Mouse (Mus musculus) adrenal gland, postnatal 25 days (tissue): ENCODE measurements around the gene Fgfr2. TPM values are rescaled to one million over a fixed set of nuclear protein-coding genes. Genes with fewer than 3 reads are reported as not detected.

Experiments used
- DNase-seq: peaks from one replicate; pipeline ENCODE4 v3.0.0; 2021; ENCODE audit warnings: mixed read lengths
- total RNA-seq: library from RNA; stranded (reverse); gene quantifications from 2 replicates; pipeline ENCODE4 v1.2.3, GENCODE M21; 2021

The Fgfr2 gene
- total RNA-seq, 1 experiment from 2014 or later: 186 TPM

GRCm38 (mm10) chr7:130823992-130824391 is 2299.2 kb downstream of the Fgfr2 start:
- no peak for DNase-seq

DNA sequence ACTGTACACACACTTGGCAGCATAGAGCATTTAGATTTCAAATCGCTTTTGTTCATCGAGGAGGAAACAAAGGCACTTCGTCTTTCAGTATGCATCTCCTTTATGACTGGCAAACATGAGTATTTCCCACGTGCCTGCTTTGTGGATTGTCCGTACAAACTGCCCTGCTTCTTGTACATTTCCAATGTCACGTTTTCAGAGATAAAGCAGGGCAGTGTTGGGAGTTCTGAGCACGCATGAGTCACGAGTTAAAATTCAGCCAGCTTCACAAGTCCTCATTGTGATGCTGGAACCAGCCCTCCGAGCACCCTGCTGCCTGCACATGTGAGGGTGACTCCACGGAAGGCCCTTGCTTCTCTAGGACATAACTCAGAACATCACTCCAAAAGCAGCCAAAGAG is 2303.5 kb downstream of the Fgfr2 start:
- DNase-seq: no peak

GRCm38 (mm10) chr7:130818813-130819212 is 2304.3 kb downstream of the Fgfr2 start:
- no peak for DNase-seq

- DNase-seq: no peak
These were observed 2306.9 kb downstream of the Fgfr2 start for GRCm38 (mm10) chr7:130816243-130816642.

GRCm38 (mm10) chr7:130815601-130816000 is 2307.5 kb downstream of the Fgfr2 start:
- no peak for DNase-seq

DNA sequence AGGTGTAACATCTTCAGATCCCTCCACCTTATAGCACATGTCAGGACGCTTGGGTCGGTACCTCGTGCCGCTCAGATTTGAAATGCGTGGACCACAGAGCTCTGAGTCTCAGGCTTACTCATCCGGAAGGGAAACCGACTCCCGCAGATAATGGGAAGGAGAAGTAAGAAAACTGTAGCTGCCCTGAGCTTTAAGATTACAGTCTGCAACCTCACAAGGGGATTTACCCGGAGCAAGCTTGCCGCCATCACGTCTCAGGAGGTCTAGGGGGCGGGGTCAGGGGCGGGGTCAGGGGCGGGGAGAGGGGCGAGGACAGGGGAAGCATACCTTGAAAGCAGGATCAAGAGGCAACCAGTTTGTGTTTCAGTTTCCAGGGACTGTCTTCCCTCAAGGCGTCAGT is 2310.7 kb downstream of the Fgfr2 start:
- no peak for DNase-seq

DNA sequence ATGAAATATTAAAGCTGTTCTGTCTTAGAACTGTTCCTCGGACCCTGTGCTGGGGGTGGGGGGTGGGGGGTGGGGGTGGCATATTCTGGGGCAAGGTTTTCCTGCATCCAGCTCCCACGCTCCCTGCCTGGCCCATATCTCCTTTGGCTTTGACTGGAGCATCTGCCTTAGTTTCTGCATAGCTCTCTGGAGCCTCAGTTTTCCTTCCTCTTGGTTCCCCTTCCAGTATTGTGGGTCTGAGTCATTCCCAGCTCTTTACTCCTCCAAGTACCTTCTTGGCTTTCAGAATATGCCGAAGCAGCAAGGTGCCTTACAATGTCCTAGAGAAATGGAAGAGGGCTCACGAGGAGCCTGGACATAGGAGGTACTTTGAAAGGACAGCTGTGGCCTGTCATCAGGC is 2312.9 kb downstream of the Fgfr2 start:
- DNase-seq: no peak

DNA sequence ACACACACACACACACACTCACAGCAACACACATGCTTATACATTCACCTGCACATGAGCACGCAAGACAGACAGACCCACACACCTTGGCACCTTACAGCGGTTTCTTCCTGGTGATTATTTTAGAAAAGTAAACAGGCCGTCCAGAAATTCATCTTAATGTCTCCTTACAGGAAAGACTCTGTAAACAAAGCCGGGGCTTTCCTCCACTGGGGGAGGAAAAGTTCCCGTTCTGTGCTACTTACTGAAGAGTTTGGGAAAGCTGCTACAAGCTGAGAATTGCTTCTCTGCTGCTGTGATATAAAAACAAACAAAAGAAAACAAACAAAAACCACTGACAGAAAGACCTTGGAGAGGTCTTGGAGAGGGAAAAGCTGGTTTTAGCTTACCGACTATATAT is 2314.5 kb downstream of the Fgfr2 start:
- no peak for DNase-seq

DNA sequence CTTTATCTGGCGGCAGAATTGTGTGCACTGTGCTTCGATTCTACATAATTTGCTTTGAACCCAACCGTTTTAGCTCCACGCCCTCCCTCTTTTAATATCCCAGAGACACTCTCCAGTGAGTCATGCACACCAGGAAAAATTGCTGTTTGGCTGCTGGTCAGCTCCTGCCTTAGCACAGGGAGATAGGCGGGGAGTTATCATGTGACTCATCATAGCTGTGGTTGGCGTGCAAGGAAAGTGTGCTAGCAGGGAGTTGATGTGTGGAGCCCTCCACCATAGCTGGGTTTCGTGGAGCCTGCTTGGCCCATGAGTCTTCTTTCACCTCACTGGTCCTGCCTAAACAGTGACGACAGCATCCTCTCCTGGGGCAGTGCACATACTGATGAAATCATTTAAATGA is 2315.4 kb downstream of the Fgfr2 start:
- peak; percentile 71 for DNase-seq

DNA sequence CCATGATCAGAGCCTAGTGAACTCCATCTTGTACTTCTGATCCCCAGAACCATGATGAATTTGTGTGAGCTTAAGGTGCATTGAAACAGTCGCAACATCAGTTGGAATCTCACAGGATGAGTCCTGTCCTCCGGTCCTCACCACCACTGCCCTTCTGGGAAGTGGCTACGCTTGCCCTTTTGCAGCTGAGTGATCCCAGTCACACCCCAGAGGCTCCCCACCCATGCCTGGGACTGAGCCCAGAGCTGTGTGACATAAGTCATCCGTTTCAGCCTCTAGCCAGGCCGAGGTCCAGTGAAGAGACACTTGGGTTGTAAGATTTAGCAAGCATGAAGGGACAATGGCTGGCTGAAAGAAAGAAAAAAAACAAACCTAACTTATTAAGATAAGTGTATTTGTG is 2318.2 kb downstream of the Fgfr2 start:
- DNase-seq: no peak

- peak; percentile 30 for DNase-seq
These were observed 2319.8 kb downstream of the Fgfr2 start for GRCm38 (mm10) chr7:130803251-130803825.

- DNase-seq: no peak
These were observed 2321.3 kb downstream of the Fgfr2 start for GRCm38 (mm10) chr7:130801811-130802210.

DNA sequence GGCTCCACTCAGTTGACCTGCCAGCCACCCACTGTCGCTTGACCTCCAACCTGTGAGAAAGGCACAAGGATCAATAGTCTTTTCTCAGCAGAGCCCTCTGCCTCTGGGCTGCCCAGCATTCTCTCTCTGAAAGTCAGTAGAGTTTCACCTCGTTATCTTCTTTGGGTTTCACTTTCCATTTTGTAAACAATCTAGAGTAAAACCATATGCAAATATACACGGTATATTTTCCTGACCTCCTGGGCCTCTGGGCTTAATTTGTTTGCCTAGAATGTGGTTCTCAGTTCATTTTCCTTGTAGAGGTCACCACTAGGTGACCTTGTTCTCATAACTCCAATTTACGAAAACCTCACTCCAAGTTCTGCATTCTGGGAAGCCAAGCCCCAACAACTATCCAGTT is 2322.5 kb downstream of the Fgfr2 start:
- no peak for DNase-seq

DNA sequence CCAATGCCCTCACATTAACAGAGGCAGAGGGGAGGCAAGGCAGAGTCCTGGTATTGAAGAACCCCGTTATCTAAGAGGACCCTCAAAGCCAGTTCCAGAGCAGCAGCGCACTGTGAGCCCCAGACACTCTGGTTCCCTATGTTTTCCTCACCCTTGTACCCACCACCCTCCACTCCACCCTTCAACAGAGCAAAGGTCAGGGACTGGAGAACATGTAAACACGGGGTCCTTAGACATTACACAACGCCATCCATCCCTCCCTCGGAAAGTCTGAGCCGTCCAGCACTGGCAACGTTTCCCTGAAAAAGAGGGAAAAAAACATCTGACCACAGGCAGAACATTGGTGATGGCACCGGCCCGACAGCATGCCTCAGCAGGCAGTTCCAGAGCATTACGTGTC is 2323.7 kb downstream of the Fgfr2 start:
- DNase-seq: no peak

DNA sequence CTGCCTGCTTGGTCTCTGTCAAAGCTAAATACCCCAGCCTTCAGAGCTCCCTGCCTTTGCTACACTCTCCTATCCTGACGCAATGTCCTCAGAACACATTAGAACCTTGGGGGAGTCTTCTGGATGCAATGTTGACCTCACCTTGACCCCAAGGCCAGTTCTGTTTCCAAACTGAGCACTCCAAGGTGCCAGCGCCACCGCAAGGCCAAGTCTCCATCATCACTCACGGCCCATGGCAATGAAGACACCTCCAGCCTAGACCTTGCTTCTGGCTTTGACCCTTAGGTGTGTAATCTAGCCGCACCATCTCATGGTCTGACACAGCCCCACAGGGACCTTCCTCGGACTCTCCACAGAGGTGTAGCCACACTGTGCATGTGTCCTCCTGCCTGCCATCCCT is 2325.6 kb downstream of the Fgfr2 start:
- DNase-seq: no peak

GRCm38 (mm10) chr7:130796786-130797185 is 2326.4 kb downstream of the Fgfr2 start:
- DNase-seq: no peak

- DNase-seq: no peak
These were observed 2329.5 kb downstream of the Fgfr2 start for GRCm38 (mm10) chr7:130793671-130794070.

GRCm38 (mm10) chr7:130789456-130789855 is 2333.7 kb downstream of the Fgfr2 start:
- no peak for DNase-seq

DNA sequence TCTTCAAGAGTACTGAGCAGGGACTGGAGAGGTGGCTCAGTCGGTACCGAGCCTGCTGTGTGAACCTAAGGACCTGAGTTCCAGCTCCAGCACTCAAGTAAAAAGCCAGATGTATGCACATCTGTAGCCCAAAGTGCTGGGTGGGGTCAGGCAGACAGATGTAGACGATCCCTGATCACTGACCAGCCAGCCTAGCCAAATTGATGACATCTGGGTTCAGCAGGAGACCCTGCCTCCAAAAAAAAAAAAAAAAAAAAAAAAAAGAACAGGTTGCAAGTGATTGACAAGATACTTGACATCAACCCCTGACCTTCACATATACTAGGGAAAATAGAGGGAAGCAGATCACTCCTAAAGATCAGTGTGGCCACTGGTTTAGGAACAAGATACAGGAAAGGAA is 2334.2 kb downstream of the Fgfr2 start:
- no peak for DNase-seq

- DNase-seq: no peak
These were observed 2335.6 kb downstream of the Fgfr2 start for GRCm38 (mm10) chr7:130787537-130787936.

DNA sequence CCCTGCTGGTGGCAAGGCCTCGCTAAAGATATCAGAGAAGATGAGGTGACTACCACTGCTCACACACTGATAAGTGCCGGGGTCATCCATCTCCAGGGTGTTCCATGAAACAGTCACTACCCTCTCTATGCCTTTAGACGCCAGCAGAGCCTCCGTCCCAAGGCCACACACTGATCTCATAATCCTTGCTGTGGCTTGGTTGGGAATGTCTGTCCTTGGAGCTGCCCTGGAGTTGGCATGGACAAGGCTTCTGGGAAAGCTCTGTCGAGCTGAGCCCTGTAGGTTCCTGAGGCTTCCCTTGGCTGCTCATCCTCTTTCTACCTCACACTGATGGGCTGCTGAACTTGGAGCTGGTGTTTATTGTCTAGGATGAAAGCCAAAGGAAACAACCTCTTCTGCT is 2336.4 kb downstream of the Fgfr2 start:
- peak; percentile 54 for DNase-seq

DNA sequence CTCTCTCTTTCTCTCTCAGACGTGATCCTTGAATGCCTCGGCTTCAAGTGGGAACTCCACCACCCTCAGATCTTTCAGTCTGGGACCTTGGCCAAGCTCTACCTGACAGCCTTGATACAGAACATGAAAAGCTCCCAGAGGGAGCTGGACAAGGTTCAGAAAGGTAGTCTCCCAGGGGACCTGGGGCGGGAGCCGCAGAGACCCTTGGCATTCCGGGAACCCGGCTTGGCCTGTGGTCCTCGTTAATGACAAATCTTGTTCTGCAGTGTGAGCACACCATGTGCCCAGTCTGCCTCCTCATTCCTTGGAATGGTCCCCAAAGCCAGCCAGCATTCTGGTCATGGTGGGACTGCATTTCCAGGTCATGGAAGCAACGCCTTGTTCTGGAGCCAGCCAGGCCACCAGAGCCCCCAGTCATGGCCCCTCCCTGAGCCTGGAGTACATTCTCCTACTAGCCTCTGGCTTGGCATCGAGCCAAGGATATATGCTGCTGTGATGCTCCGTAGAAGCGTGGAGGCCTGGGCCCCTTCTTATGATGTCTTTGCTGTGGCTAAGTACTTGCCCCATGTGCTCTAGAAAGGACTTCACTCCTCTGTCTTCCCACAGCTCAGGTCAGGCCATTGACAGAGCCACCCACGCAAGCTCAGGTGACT is 2337.1 kb downstream of the Fgfr2 start:
- DNase-seq: no peak

GRCm38 (mm10) chr7:130782501-130783050 is 2340.6 kb downstream of the Fgfr2 start:
- no peak for DNase-seq

- no peak for DNase-seq
These were observed 2342.2 kb downstream of the Fgfr2 start for GRCm38 (mm10) chr7:130780866-130781419.
